Mouse (Mus musculus) bone marrow, adult 2 months (tissue): ENCODE results near the gene Plac9a.
A peak's percentile ranks its signal among the peaks of the same experiment; 100 is the strongest.

Experiments used
- CTCF ChIP-seq: fragments of 200-500 bp; IDR thresholded peaks from 2 replicates; pipeline ENCODE4 v1.5.1; 2011; ENCODE audit warnings: low read length, control low read depth; ENCODE audit not compliant: control insufficient read depth, insufficient read depth
- POLR2A ChIP-seq: fragments of 200-500 bp; IDR thresholded peaks from 2 replicates; pipeline ENCODE4 v1.6.1; 2011; ENCODE audit warnings: low read depth, mild to moderate bottlenecking, control low read depth, low read length, borderline replicate concordance; ENCODE audit not compliant: control insufficient read depth

DNA sequence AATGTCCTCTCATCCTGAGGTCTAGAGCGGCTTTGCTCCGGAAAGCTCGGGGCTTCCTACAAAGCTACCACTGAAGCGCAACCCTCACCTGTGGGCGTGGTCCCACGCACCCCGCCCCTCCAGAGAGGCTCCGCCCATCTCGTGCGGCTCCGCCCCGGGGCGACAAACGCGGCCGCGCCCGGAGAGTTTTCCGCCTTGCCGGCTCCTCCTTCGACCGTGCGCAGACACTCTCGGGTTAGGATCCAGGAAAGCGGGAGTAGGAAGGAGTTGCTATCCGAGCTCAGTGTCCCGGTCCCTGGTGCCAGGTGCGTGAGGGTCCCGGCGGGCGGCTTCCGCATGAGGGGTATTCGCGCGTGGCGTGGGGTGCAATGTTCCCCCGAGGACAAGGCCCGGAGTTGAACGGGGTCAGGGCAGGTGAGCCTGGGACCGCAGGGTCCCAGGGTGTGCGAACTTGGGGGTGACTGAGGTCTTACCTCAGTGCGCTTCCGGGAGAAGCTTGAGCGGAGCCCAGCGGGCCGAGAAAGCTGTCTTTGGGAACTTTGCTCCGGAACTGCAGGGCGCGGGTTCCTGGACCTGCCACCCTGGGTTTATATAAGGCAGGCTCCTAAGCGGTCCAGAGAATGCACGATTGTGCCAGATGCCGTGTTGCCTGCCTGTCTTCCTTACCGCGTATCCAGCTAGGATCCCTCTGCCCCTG, 60.8 kb downstream of the Plac9a start, which contains the start of gene Anxa11:
- TF ChIP-seq CTCF (no peak), POLR2A (peak; percentile 79; the same call in 1 of the 2 replicates)
